Mouse (Mus musculus): ENCODE data around the gene Zfc3h1. TPM values are rescaled to one million over a fixed set of nuclear protein-coding genes. Genes with fewer than 3 reads are reported as not detected.

The Zfc3h1 gene
- total and polyA plus RNA-seq, 3 experiments, result 13.3 to 13.7 (median 13.3) TPM

GRCm38 (mm10) chr10:115465072-115465471, 80.3 kb downstream of the Zfc3h1 start:
- Histone ChIP-seq H3K27me3 (ENCODE audit: control insufficient read depth, insufficient read depth, low read length) (no peaks in the 10 kb centered on the region), H3K9ac (ENCODE audit: low read depth, low read length) (no peak overlapping the region), H3K4me1 (ENCODE audit: control insufficient read depth, insufficient read depth, low read length) (no peaks in the 10 kb centered on the region), H3K4me3 (no peak overlapping the region), H3K79me2 (replicated peaks; ENCODE audit: control insufficient read depth, insufficient read depth, low read length) (no peaks in the 10 kb centered on the region), H3K27ac (no peak overlapping the region), H3K36me3 (ENCODE audit: control insufficient read depth, insufficient read depth, low read length) (no peaks in the 10 kb centered on the region)
- intact Hi-C loops (cut with DNase I), result no loop called here
- 74% methylated on average over 7 of the region's 7 CpGs for WGBS
- DNase-seq, result no peak
- TF ChIP-seq EP300 (IDR thresholded peaks at IDR 0.05; ENCODE audit: insufficient read depth, low read depth, low read length), result no peak
- TF ChIP-seq CTCF (IDR thresholded peaks at IDR 0.05), result no peak
- no peak for TF ChIP-seq POLR2A (IDR thresholded peaks at IDR 0.05; ENCODE audit: insufficient read depth, low read depth, low read length)

- TF ChIP-seq POLR2A (IDR thresholded peaks at IDR 0.05; ENCODE audit: insufficient read depth, low read depth, low read length), result no peak
- TF ChIP-seq CTCF (IDR thresholded peaks at IDR 0.05), result no peak
- TF ChIP-seq EP300 (IDR thresholded peaks at IDR 0.05; ENCODE audit: insufficient read depth, low read depth, low read length), result no peak
- WGBS, result 27% methylated on average over 6 of the region's 6 CpGs
Observed at GRCm38 (mm10) chr10:115465778-115466177, 81.0 kb downstream of the Zfc3h1 start.

GRCm38 (mm10) chr10:115467985-115468384, 83.2 kb downstream of the Zfc3h1 start:
- intact Hi-C loops (cut with DNase I), result no loop called here
- WGBS, result 89% methylated on average over 8 of the region's 8 CpGs

More at GRCm38 (mm10) chr10:115465778-115466177, 81.0 kb downstream of the Zfc3h1 start:
- no peaks in the 10 kb centered on the region for H3K36me3 ChIP-seq (ENCODE audit: control insufficient read depth, insufficient read depth, low read length)
- H3K27me3 ChIP-seq (ENCODE audit: control insufficient read depth, insufficient read depth, low read length), result no peaks in the 10 kb centered on the region
- H3K4me1 ChIP-seq (ENCODE audit: control insufficient read depth, insufficient read depth, low read length), result no peaks in the 10 kb centered on the region
- no peak overlapping the region for H3K27ac ChIP-seq
- H3K9ac ChIP-seq (ENCODE audit: low read depth, low read length), result no peak overlapping the region
- intact Hi-C loops (cut with DNase I), result no loop called here
- DNase-seq, result peak in 1 of 2 experiments; percentile 3
- H3K79me2 ChIP-seq (replicated peaks; ENCODE audit: control insufficient read depth, insufficient read depth, low read length), result no peaks in the 10 kb centered on the region
- no peak overlapping the region for H3K4me3 ChIP-seq

GRCm38 (mm10) chr10:115468632-115469031, 83.9 kb downstream of the Zfc3h1 start:
- Histone ChIP-seq H3K79me2 (replicated peaks; ENCODE audit: control insufficient read depth, insufficient read depth, low read length) (no peaks in the 10 kb centered on the region), H3K27me3 (ENCODE audit: control insufficient read depth, insufficient read depth, low read length) (no peaks in the 10 kb centered on the region), H3K36me3 (ENCODE audit: control insufficient read depth, insufficient read depth, low read length) (no peaks in the 10 kb centered on the region), H3K27ac (no peak overlapping the region), H3K9ac (ENCODE audit: low read depth, low read length) (no peak overlapping the region), H3K4me1 (ENCODE audit: control insufficient read depth, insufficient read depth, low read length) (no peaks in the 10 kb centered on the region), H3K4me3 (no peak overlapping the region)
- TF ChIP-seq EP300 (IDR thresholded peaks at IDR 0.05; ENCODE audit: insufficient read depth, low read depth, low read length), result no peak
- DNase-seq, result no peak
- whole genome bisulfite sequencing, result 53% methylated on average over 7 of the region's 7 CpGs
- intact Hi-C loops (cut with DNase I), result no loop called here

More at GRCm38 (mm10) chr10:115467985-115468384, 83.2 kb downstream of the Zfc3h1 start:
- H3K36me3 ChIP-seq (ENCODE audit: control insufficient read depth, insufficient read depth, low read length), result no peaks in the 10 kb centered on the region
- H3K4me3 ChIP-seq, result no peak overlapping the region
- H3K27ac ChIP-seq, result no peak overlapping the region
- no peaks in the 10 kb centered on the region for H3K4me1 ChIP-seq (ENCODE audit: control insufficient read depth, insufficient read depth, low read length)
- DNase-seq, result no peak
- no peaks in the 10 kb centered on the region for H3K79me2 ChIP-seq (replicated peaks; ENCODE audit: control insufficient read depth, insufficient read depth, low read length)
- H3K9ac ChIP-seq (ENCODE audit: low read depth, low read length), result no peak overlapping the region
- no peaks in the 10 kb centered on the region for H3K27me3 ChIP-seq (ENCODE audit: control insufficient read depth, insufficient read depth, low read length)
- TF ChIP-seq CTCF (IDR thresholded peaks at IDR 0.05) (no peak), POLR2A (IDR thresholded peaks at IDR 0.05; ENCODE audit: insufficient read depth, low read depth, low read length) (no peak), EP300 (IDR thresholded peaks at IDR 0.05; ENCODE audit: insufficient read depth, low read depth, low read length) (no peak)

GRCm38 (mm10) chr10:115469040-115469439, 84.3 kb downstream of the Zfc3h1 start:
- no peaks in the 10 kb centered on the region for H3K4me1 ChIP-seq (ENCODE audit: control insufficient read depth, insufficient read depth, low read length)
- no peak for TF ChIP-seq EP300 (IDR thresholded peaks at IDR 0.05; ENCODE audit: insufficient read depth, low read depth, low read length)
- TF ChIP-seq CTCF (IDR thresholded peaks at IDR 0.05), result no peak
- no peak for TF ChIP-seq POLR2A (IDR thresholded peaks at IDR 0.05; ENCODE audit: insufficient read depth, low read depth, low read length)
- no peak for DNase-seq
- 41% methylated on average over 7 of the region's 7 CpGs for WGBS
- no peaks in the 10 kb centered on the region for H3K79me2 ChIP-seq (replicated peaks; ENCODE audit: control insufficient read depth, insufficient read depth, low read length)
- H3K27me3 ChIP-seq (ENCODE audit: control insufficient read depth, insufficient read depth, low read length), result no peaks in the 10 kb centered on the region
- H3K27ac ChIP-seq, result no peak overlapping the region
- H3K9ac ChIP-seq (ENCODE audit: low read depth, low read length), result no peak overlapping the region
- no peak overlapping the region for H3K4me3 ChIP-seq
- intact Hi-C loops (cut with DNase I), result no loop called here
- H3K36me3 ChIP-seq (ENCODE audit: control insufficient read depth, insufficient read depth, low read length), result no peaks in the 10 kb centered on the region

- WGBS, result 33% methylated on average over 17 of the region's 17 CpGs
- intact Hi-C loops (cut with DNase I), result no loop called here
- H3K4me1 ChIP-seq (ENCODE audit: control insufficient read depth, insufficient read depth, low read length), result no peaks in the 10 kb centered on the region
- no peak overlapping the region; the same call in 1 of the 2 replicates for H3K9ac ChIP-seq (ENCODE audit: low read depth, low read length)
- no peaks in the 10 kb centered on the region for H3K27me3 ChIP-seq (ENCODE audit: control insufficient read depth, insufficient read depth, low read length)
- no peak for DNase-seq
- TF ChIP-seq CTCF (IDR thresholded peaks at IDR 0.05), result no peak
- TF ChIP-seq EP300 (IDR thresholded peaks at IDR 0.05; ENCODE audit: insufficient read depth, low read depth, low read length), result no peak
- TF ChIP-seq POLR2A (IDR thresholded peaks at IDR 0.05; ENCODE audit: insufficient read depth, low read depth, low read length), result no peak
- no peak overlapping the region for H3K27ac ChIP-seq
- H3K4me3 ChIP-seq, result peak overlapping the region; percentile 5; the same call in 1 of the 2 replicates
- no peaks in the 10 kb centered on the region for H3K79me2 ChIP-seq (replicated peaks; ENCODE audit: control insufficient read depth, insufficient read depth, low read length)
- no peaks in the 10 kb centered on the region for H3K36me3 ChIP-seq (ENCODE audit: control insufficient read depth, insufficient read depth, low read length)
Observed at GRCm38 (mm10) chr10:115470621-115471334, 86.0 kb downstream of the Zfc3h1 start.
